Mouse (Mus musculus) heart, embryonic 12.5 days (tissue): ENCODE measurements around the gene Fbxl17. TPM values are rescaled to one million over a fixed set of nuclear protein-coding genes. Genes with fewer than 3 reads are reported as not detected.

Source experiments
- ATAC-seq: fragments of 200-750 bp; cut with Nextera tagmentation; 2 replicates; pipeline ENCODE4 v1.8.0; 2017; ENCODE audit warnings: moderate TSS enrichment, moderate library complexity; ENCODE audit not compliant: insufficient number of reproducible peaks, low FRiP score
- H3K27ac ChIP-seq: fragments of 300-500 bp; sonication (generic); 2 replicates; pipeline ENCODE4 v1.5.1; 2016; ENCODE audit warnings: mild to moderate bottlenecking, moderate library complexity; ENCODE audit not compliant: poor library complexity, severe bottlenecking
- H3K27me3 ChIP-seq: fragments of 300-500 bp; sonication (generic); replicated peaks from 2 replicates; pipeline ENCODE4 v1.6.1; 2016; ENCODE audit warnings: mild to moderate bottlenecking, moderate library complexity
- H3K36me3 ChIP-seq: fragments of 300-500 bp; sonication (generic); 2 replicates; pipeline ENCODE4 v1.6.1; 2016; ENCODE audit warnings: mild to moderate bottlenecking, moderate library complexity
- H3K4me1 ChIP-seq: fragments of 300-500 bp; sonication (generic); replicated peaks from 2 replicates; pipeline ENCODE4 v1.6.1; 2016; ENCODE audit warnings: mild to moderate bottlenecking
- H3K4me2 ChIP-seq: fragments of 300-500 bp; sonication (generic); 2 replicates; pipeline ENCODE4 v1.6.1; 2016; ENCODE audit warnings: mild to moderate bottlenecking, moderate library complexity
- H3K4me3 ChIP-seq: fragments of 300-500 bp; sonication (generic); 2 replicates; pipeline ENCODE4 v1.5.1; 2016; ENCODE audit warnings: mild to moderate bottlenecking
- H3K9ac ChIP-seq: fragments of 300-500 bp; sonication (generic); 2 replicates; pipeline ENCODE4 v1.6.1; 2016; ENCODE audit warnings: mild to moderate bottlenecking, moderate library complexity
- H3K9me3 ChIP-seq: fragments of 300-500 bp; sonication (generic); replicated peaks from 2 replicates; pipeline ENCODE4 v1.6.1; 2016; ENCODE audit warnings: mild to moderate bottlenecking, moderate library complexity
- WGBS: fragments of 180-500 bp; shearing (Covaris S2); methylation state at CpG from one replicate; pipeline ENCODE4 v1.1.7; 2016; 5-methylcytosine and 5-hydroxymethylcytosine counted together
- polyA plus RNA-seq: library from polyadenylated mRNA; unstranded; fragments of >200 nt; fragmentation: Nextera tagmentation; extraction: Ambion mirVana; gene quantifications from 2 replicates; pipeline ENCODE4 v1.2.1, GENCODE M21; 2016

The Fbxl17 gene
- polyA plus RNA-seq, 1 experiment from 2014 or later: 7.1 TPM

DNA sequence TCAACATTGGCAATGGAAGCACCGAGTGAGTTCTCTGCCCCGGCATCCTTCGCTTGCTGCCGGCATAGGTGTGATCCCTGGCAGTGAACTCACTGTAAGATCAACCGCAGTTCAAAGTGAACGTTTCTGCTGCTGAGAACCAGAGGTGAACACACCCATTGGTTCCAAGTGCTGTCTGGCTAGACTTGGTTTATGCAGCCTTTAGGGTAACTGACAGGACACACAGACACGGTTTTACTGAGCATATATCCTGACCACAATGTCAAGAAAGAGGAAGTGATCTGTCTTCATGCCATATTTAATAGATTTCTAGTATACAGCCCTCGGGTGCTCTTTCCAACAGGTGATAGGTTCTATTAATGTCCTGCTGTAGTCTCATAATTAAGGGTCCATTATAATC, 310.5 kb downstream of the Fbxl17 start:
- Histone ChIP-seq H3K9me3 (no peaks in the 10 kb centered on the region), H3K36me3 (no peaks in the 10 kb centered on the region), H3K4me2 (no peak overlapping the region), H3K4me1 (peaks cover 9% of the 10 kb centered on the region), H3K4me3 (no peak overlapping the region), H3K27ac (no peak overlapping the region), H3K9ac (no peak overlapping the region), H3K27me3 (no peaks in the 10 kb centered on the region)
- 81% methylated on average over 8 of the region's 8 CpGs for WGBS
- no peak for ATAC-seq

DNA sequence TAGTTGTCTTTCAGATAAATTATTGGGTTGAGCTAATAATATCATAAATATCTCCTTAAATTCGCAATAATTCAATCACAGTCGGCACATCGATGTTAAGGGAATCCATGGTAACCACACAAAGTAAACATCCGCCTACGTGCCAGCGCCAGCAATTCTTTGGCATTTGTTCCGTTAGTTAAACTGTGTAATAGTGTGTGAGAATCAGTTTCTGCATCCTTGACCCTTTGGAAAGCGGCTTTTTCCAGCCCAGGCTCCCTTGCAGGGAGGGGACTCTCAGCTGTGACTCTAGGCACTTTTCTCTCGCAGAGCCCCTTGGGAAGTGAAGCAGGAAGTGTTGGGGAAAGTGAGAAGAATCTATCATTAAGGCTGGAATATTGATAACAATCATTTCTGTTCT, 314.3 kb downstream of the Fbxl17 start:
- H3K36me3 ChIP-seq: no peaks in the 10 kb centered on the region
- 80% methylated on average over 9 of the region's 9 CpGs for WGBS
- H3K27me3 ChIP-seq: no peaks in the 10 kb centered on the region
- H3K27ac ChIP-seq: no peak overlapping the region
- H3K9me3 ChIP-seq: no peaks in the 10 kb centered on the region
- H3K4me2 ChIP-seq: no peak overlapping the region
- no peak overlapping the region for H3K4me3 ChIP-seq
- H3K4me1 ChIP-seq: peaks cover 3% of the 10 kb centered on the region; the same call in 1 of the 2 replicates
- no peak overlapping the region for H3K9ac ChIP-seq
- no peak for ATAC-seq

DNA sequence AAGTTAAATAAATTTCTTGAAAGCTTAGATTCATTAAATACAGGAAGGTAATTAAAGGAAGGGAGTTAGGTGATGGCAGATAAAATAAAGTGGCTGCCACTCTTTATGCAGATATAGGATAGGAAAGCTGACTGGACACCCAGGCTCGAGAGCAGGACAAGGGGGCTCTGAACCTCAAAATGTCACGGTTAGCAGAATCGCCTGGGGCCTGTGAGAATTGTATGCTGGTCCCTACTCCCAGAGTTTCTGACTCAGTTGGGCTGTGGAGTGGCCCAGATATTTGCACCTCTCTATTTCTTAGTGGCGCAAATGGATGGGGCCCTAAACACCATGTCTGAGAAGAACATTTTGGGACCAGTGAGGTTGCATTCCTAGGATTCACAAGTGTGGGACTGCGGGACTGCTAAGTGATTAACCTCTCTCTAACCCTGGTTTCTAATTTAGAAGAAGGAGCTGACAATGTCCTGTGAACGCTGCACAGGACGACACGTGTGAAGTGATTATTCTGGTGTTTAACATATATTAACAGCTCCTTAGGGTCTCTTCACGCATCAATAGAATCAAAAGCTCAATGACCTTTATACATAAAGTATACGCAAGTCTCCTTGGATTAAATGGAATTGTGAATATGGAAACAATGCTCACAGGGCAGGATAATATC, 314.8 kb downstream of the Fbxl17 start:
- Histone ChIP-seq H3K9ac (no peak overlapping the region), H3K4me1 (peaks cover 3% of the 10 kb centered on the region; the same call in 1 of the 2 replicates), H3K27ac (no peak overlapping the region), H3K9me3 (no peaks in the 10 kb centered on the region), H3K36me3 (no peaks in the 10 kb centered on the region), H3K27me3 (no peaks in the 10 kb centered on the region), H3K4me3 (no peak overlapping the region), H3K4me2 (no peak overlapping the region)
- ATAC-seq: no peak
- 64% methylated on average over 10 of the region's 10 CpGs for WGBS

DNA sequence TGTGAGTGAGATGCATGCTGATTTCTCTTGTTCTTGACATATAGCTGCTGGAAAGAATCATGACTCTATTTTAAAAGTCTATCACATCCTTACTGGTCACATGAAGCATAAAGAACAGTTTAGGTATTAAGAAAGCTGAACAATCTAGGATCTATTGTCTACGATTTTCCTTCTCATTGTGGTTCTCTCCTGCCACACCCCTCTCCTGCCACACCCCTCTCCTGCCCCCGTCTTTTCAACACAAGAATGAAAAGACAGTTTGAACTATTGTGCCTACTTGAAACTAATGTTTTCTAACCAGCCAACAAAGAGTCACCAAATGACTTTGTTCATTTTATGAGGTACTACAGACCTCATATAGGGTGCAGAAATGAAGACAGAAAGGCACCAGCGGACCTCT, 316.4 kb downstream of the Fbxl17 start:
- 76% methylated on average over 3 of the region's 3 CpGs for WGBS
- ATAC-seq: no peak

DNA sequence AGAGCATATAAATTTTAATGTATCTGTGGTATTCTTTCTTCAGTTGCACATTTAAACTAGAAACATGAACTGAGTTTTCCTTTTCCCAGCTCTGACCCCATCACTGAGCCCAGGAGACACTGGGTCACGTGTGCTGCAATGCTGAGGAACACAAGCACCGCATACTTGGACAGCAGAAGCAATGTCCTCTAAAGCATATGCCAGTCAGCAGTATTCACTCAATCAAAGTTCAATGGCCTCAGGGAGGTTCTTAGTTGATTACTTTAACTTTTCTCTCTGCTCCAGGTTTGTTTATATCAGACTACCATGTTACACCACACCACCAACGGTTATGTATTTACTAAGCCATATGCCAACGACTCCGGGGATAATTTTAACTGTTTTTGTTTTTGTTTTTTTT, 318.2 kb downstream of the Fbxl17 start:
- Histone ChIP-seq H3K4me3 (no peak overlapping the region), H3K4me1 (peaks cover 3% of the 10 kb centered on the region; the same call in 1 of the 2 replicates), H3K27ac (no peak overlapping the region), H3K36me3 (no peaks in the 10 kb centered on the region), H3K9me3 (no peaks in the 10 kb centered on the region), H3K27me3 (no peaks in the 10 kb centered on the region), H3K9ac (no peak overlapping the region), H3K4me2 (no peak overlapping the region)
- 84% methylated on average over 5 of the region's 5 CpGs for WGBS
- no peak for ATAC-seq

More for the DNA sequence above, 316.4 kb downstream of the Fbxl17 start:
- Histone ChIP-seq H3K27me3 (no peaks in the 10 kb centered on the region), H3K9ac (no peak overlapping the region), H3K36me3 (no peaks in the 10 kb centered on the region), H3K4me3 (no peak overlapping the region), H3K9me3 (no peaks in the 10 kb centered on the region), H3K27ac (no peak overlapping the region), H3K4me2 (no peak overlapping the region), H3K4me1 (peaks cover 3% of the 10 kb centered on the region; the same call in 1 of the 2 replicates)

DNA sequence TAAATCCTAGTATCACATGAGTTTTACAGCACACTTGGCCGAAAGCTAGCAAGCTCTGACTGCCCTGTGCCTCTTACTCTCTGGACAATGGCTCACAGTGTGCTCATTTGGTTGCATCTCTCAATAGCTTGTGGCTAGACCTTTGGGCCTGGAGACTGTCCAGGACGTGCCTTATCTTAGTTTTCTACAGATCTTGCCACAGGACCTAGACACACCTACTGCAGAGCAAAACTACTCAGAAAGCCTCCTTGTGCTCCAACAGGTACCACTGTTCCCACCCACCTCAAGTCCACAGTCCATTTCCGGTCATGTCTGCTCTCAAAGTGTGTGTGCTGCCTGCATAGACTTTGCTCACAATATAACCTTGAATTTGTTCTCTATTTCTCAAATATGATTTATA, 319.8 kb downstream of the Fbxl17 start:
- Histone ChIP-seq H3K4me1 (no peaks in the 10 kb centered on the region), H3K36me3 (no peaks in the 10 kb centered on the region), H3K4me2 (no peak overlapping the region), H3K9ac (no peak overlapping the region), H3K9me3 (no peaks in the 10 kb centered on the region), H3K27ac (no peak overlapping the region), H3K27me3 (no peaks in the 10 kb centered on the region), H3K4me3 (no peak overlapping the region)
- 55% methylated on average over 3 of the region's 3 CpGs for whole genome bisulfite sequencing
- ATAC-seq: no peak

- no peak for ATAC-seq
- Histone ChIP-seq H3K27ac (no peak overlapping the region), H3K4me2 (no peak overlapping the region), H3K27me3 (no peaks in the 10 kb centered on the region), H3K36me3 (no peaks in the 10 kb centered on the region), H3K9me3 (no peaks in the 10 kb centered on the region), H3K4me3 (no peak overlapping the region), H3K9ac (no peak overlapping the region), H3K4me1 (no peaks in the 10 kb centered on the region)
- 83% methylated on average over 2 of the region's 2 CpGs for WGBS
These were observed 321.5 kb downstream of the Fbxl17 start for GRCm38 (mm10) chr17:63178331-63178730.

DNA sequence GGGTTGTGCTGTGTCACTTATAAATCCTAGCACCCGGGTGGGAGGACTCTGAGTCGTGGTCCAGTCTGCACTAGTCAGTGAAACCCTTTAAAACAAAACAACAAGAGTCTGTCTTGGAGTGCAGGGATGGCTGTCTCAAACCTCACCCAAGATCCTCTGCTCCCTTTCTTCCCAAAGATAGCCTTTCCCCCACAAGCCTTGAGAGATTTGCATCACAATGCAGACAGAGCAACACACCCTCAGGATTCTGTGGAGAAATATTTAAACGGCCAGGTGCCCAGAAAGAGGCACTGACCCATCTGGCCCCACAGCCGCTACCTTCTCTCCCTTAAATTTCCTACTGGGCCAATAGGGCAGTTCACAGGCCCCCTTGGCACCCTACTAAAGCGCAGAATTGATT, 323.4 kb downstream of the Fbxl17 start:
- 76% methylated on average over 5 of the region's 5 CpGs for whole genome bisulfite sequencing
- Histone ChIP-seq H3K4me1 (no peaks in the 10 kb centered on the region), H3K27ac (no peak overlapping the region), H3K27me3 (no peaks in the 10 kb centered on the region), H3K9me3 (no peaks in the 10 kb centered on the region), H3K9ac (no peak overlapping the region), H3K36me3 (no peaks in the 10 kb centered on the region), H3K4me3 (no peak overlapping the region), H3K4me2 (no peak overlapping the region)
- no peak for ATAC-seq

DNA sequence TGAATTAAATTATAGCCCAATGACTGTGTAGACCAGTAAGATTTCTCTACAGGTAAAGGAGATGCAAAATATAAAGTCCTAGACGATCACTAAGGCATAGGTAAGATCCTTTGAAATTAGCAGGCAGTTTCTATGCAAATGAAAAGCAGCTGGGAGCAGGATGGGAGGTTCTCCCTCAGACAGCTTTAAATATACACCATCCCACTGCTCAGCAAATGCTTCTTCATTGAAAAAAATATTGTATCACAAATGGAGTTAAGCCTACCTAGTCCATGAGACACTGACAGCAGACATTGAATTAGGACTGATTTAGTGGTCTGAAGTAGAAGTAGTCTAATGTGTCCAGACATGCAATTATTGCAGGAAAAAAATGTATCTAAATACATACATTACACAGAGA, 327.1 kb downstream of the Fbxl17 start:
- Histone ChIP-seq H3K27ac (no peak overlapping the region), H3K4me3 (no peak overlapping the region), H3K27me3 (no peaks in the 10 kb centered on the region), H3K9ac (no peak overlapping the region), H3K4me2 (no peak overlapping the region), H3K4me1 (0 out of 2 replicates have a peak, but pooled peaks cover 3% of the 10 kb centered on the region), H3K9me3 (no peaks in the 10 kb centered on the region), H3K36me3 (no peaks in the 10 kb centered on the region)
- ATAC-seq: no peak
- WGBS: 49% methylated on average over 1 of the region's 1 CpGs

DNA sequence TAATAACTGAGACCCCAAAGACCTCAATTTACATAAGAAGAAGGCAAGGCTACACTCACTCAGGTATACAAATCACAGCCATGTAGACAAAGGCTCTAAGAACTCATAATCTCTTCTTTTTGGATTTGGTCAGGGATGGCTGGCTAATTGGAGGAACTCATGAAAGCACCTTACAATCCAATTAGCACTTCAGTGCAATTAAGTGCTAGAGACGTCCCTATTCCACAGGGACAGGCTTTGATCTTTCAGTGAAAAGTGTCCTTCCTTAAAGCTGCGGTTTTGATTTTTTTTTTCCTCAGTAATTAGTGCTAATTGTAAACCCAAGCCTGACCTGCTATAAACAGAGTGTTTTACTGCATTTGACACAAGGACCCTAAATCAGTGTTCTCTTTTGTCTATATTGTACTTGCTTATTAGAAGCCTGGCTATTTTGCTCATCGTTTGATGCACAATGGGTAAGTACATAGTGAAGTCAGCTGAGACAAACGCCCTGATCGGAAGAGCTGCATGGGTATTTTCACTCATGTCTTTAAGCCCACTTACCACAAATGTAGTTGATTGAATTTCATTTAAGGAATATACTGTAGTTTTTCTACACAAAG, 327.8 kb downstream of the Fbxl17 start:
- no peak for ATAC-seq
- no peak overlapping the region for H3K27ac ChIP-seq
- no peak overlapping the region for H3K4me3 ChIP-seq
- H3K4me1 ChIP-seq: peaks cover 7% of the 10 kb centered on the region
- no peaks in the 10 kb centered on the region for H3K27me3 ChIP-seq
- no peak overlapping the region for H3K4me2 ChIP-seq
- no peak overlapping the region for H3K9ac ChIP-seq
- no peaks in the 10 kb centered on the region for H3K9me3 ChIP-seq
- WGBS: 64% methylated on average over 5 of the region's 5 CpGs
- no peaks in the 10 kb centered on the region for H3K36me3 ChIP-seq

DNA sequence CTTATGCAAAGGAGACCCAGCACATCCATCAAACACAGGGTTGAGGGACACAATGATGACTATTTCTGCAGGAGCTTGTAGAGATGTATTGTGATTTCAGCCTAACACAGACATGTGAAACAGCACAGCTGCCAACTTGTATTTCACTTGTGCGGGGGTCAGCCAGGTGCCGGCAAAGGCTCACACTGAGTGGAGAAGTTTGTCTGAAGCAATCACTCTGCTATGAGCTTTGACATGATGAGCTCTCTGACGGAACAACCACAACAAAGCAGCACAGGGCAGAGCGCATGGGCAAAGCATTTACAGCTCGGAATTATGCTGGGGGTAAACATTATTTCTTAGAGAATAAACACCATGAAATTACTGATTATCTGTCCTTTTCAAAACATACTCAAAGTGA, 328.6 kb downstream of the Fbxl17 start:
- 67% methylated on average over 5 of the region's 5 CpGs for WGBS
- ATAC-seq: no peak
- no peaks in the 10 kb centered on the region for H3K27me3 ChIP-seq

More for the DNA sequence above, 328.6 kb downstream of the Fbxl17 start:
- Histone ChIP-seq H3K4me1 (peaks cover 8% of the 10 kb centered on the region), H3K9me3 (no peaks in the 10 kb centered on the region), H3K36me3 (no peaks in the 10 kb centered on the region), H3K4me2 (no peak overlapping the region), H3K27ac (no peak overlapping the region), H3K4me3 (no peak overlapping the region), H3K9ac (no peak overlapping the region)
